ENCODE assay signal across 8 mouse cellular contexts in genomic region chr13:111809466-111810228, GRCm38 (mm10). TPM values are rescaled to one million over a fixed set of nuclear protein-coding genes. Genes with fewer than 3 reads are reported as not detected.
A peak's percentile ranks its signal among the peaks of the same experiment; 100 is the strongest.
DNase-seq lines count a peak whose midpoint lies in the region; ATAC-seq and TF ChIP-seq lines count a peak whose summit lies in the region.

No protein-coding gene starts in this region.

- peak overlapping the region; percentile 88 for H3K4me3 ChIP-seq in forebrain, postnatal 0 days (ENCODE audit: low read depth, low read length)
- H3K4me3 ChIP-seq in limb, embryonic 14.5 days (replicated peaks; ENCODE audit: low read length) = peak overlapping the region; percentile 92
- peak overlapping the region; percentile 96 for H3K4me3 ChIP-seq in midbrain, postnatal 0 days (ENCODE audit: low read depth, low read length)

- WGBS in forebrain, postnatal 0 days = 3% methylated on average over 29 of the region's 29 CpGs
- WGBS in limb, embryonic 14.5 days = 2% methylated on average over 26 of the region's 29 CpGs
- WGBS in midbrain, postnatal 0 days = under 1% methylated on average over 29 of the region's 29 CpGs

- ATAC-seq in forebrain, postnatal 0 days = peak; percentile 61
- peak; percentile 9 for ATAC-seq in inflammation-experienced regulatory T-cells, adult 6 months
- peak; percentile 17; the same call in 1 of the 2 replicates for ATAC-seq in limb, embryonic 14.5 days (ENCODE audit: low FRiP score, low read depth)
- peak; percentile 67 for ATAC-seq in midbrain, postnatal 0 days (ENCODE audit: low FRiP score)

- H3K27me3 ChIP-seq in forebrain, postnatal 0 days (ENCODE audit: insufficient read depth, low read length) = 0 out of 2 replicates have a peak, but pooled peaks cover 5% of the 10 kb centered on the region
- no peaks in the 10 kb centered on the region for H3K27me3 ChIP-seq in limb, embryonic 14.5 days (ENCODE audit: control insufficient read depth, insufficient read depth, low read length)
- H3K27me3 ChIP-seq in midbrain, postnatal 0 days (ENCODE audit: insufficient read depth, low read length) = no peaks in the 10 kb centered on the region

- H3K9me3 ChIP-seq in forebrain, postnatal 0 days (ENCODE audit: low read length) = no peaks in the 10 kb centered on the region
- H3K9me3 ChIP-seq in limb, embryonic 14.5 days (ENCODE audit: control insufficient read depth, low read length) = no peaks in the 10 kb centered on the region
- H3K9me3 ChIP-seq in midbrain, postnatal 0 days (ENCODE audit: low read length) = no peaks in the 10 kb centered on the region

- H3K27ac ChIP-seq in forebrain, postnatal 0 days (ENCODE audit: low read depth, low read length) = peak overlapping the region; percentile 93
- H3K27ac ChIP-seq in limb, embryonic 14.5 days (replicated peaks; ENCODE audit: low read depth, low read length) = peak overlapping the region; percentile 71
- H3K27ac ChIP-seq in midbrain, postnatal 0 days (ENCODE audit: low read depth, low read length) = peak overlapping the region; percentile 96

- TF ChIP-seq POLR2A in limb, embryonic 14.5 days (IDR thresholded peaks at IDR 0.05; ENCODE audit: borderline replicate concordance, extremely low read depth, insufficient read depth, insufficient read length) = no peak

- H3K4me1 ChIP-seq in forebrain, postnatal 0 days (ENCODE audit: insufficient read depth) = no peaks in the 10 kb centered on the region
- peaks cover 19% of the 10 kb centered on the region for H3K4me1 ChIP-seq in limb, embryonic 14.5 days (ENCODE audit: control insufficient read depth, insufficient read depth, low read length)
- H3K4me1 ChIP-seq in midbrain, postnatal 0 days (ENCODE audit: insufficient read depth, low read length) = peaks cover 3% of the 10 kb centered on the region; the same call in 1 of the 2 replicates

- TF ChIP-seq CTCF in forebrain, postnatal 0 days (IDR thresholded peaks at IDR 0.05; ENCODE audit: low read depth) = no peak
- no peak for TF ChIP-seq CTCF in midbrain, postnatal 0 days (IDR thresholded peaks at IDR 0.05)

- DNase-seq in spleen, postnatal 10 days (ENCODE audit: low spot score in 2 of 2) = peak; percentile 59 to 66
- DNase-seq in spleen, postnatal 14 days (ENCODE audit: low spot score in 2 of 2) = no peak
- DNase-seq in cerebellum, adult 9-10 months = peak; percentile 72
- DNase-seq in forebrain, postnatal 0 days = peak; percentile 64
- peak; percentile 35 for DNase-seq in limb, embryonic 14.5 days (ENCODE audit: low spot score)
- peak; percentile 85 for DNase-seq in midbrain, postnatal 0 days (ENCODE audit: low spot score)
- peak; percentile 63 for DNase-seq in thymus, postnatal 25 days

- H3K4me2 ChIP-seq in forebrain, postnatal 0 days (ENCODE audit: low read depth) = peak overlapping the region; percentile 84
- H3K4me2 ChIP-seq in limb, embryonic 14.5 days (replicated peaks; ENCODE audit: low read depth, low read length, severe bottlenecking) = peak overlapping the region; percentile 94
- peak overlapping the region; percentile 89 for H3K4me2 ChIP-seq in midbrain, postnatal 0 days (ENCODE audit: low read depth, low read length, poor library complexity, severe bottlenecking)

- peak overlapping the region; percentile 71 for H3K9ac ChIP-seq in forebrain, postnatal 0 days
- peak overlapping the region; percentile 90 for H3K9ac ChIP-seq in limb, embryonic 14.5 days (ENCODE audit: low read depth, low read length, severe bottlenecking)
- peak overlapping the region; percentile 87 for H3K9ac ChIP-seq in midbrain, postnatal 0 days (replicated peaks; ENCODE audit: low read length, poor library complexity, severe bottlenecking)

- no peaks in the 10 kb centered on the region for H3K36me3 ChIP-seq in forebrain, postnatal 0 days (ENCODE audit: insufficient read depth)
- H3K36me3 ChIP-seq in limb, embryonic 14.5 days (ENCODE audit: control insufficient read depth, insufficient read depth, low read length) = no peaks in the 10 kb centered on the region
- no peaks in the 10 kb centered on the region for H3K36me3 ChIP-seq in midbrain, postnatal 0 days (ENCODE audit: insufficient read depth, low read length)

RNA-seq across cellular contexts. Expression of gene Map3k1, which starts 0.9 kb away (rescaled TPM):
- 14.3 and 18.9 TPM in 2 replicates for total RNA-seq in forebrain, postnatal 0 days (2014; rRNA removed)
- polyA plus RNA-seq in forebrain, postnatal 0 days (2015; fragmentation: Nextera tagmentation; extraction: Ambion mirVana) = 4.0 and 7.0 TPM in 2 replicates
- 100 to 1,000 TPM in 2 of 3 experiments, 10 to 100 TPM in 1; 81.9 to 104 (median 103) TPM for polyA plus RNA-seq in inflammation-experienced regulatory T-cells, adult 6 months (2017; shearing (Covaris generic))
- polyA plus RNA-seq in limb, embryonic 14.5 days (2012; rRNA removed) = 11.4 and 12.5 TPM in 2 replicates
- polyA plus RNA-seq in limb, embryonic 14.5 days (2014; fragmentation: Nextera tagmentation; extraction: Ambion mirVana) = 15.5 and 15.8 TPM in 2 replicates
- total RNA-seq in midbrain, postnatal 0 days (2014; rRNA removed) = 16.3 and 19.2 TPM in 2 replicates
- 6.1 and 6.2 TPM in 2 replicates for polyA plus RNA-seq in midbrain, postnatal 0 days (2015; fragmentation: Nextera tagmentation; extraction: Ambion mirVana)

Comparison
In these comparisons a context has a peak if more than half of its experiments do, and no peak if none do; other contexts are left out.
1. DNase-seq: peak in spleen, postnatal 10 days (2 of 2), cerebellum, adult 9-10 months (single experiment), forebrain, postnatal 0 days (single experiment), limb, embryonic 14.5 days (single experiment), midbrain, postnatal 0 days (single experiment) and thymus, postnatal 25 days (single experiment); none in spleen, postnatal 14 days (0 of 2).
2. ATAC-seq: peak in every context shown above with its lines; median percentile 67 in midbrain, postnatal 0 days; 61 in forebrain, postnatal 0 days; 17 in limb, embryonic 14.5 days; 9 in inflammation-experienced regulatory T-cells, adult 6 months.
3. RNA of gene Map3k1, which starts 0.9 kb away (polyA plus RNA-seq): 81.9 to 104 TPM in inflammation-experienced regulatory T-cells, adult 6 months; 11.4 to 15.8 TPM in limb, embryonic 14.5 days, 4.0 to 7.0 TPM in forebrain, postnatal 0 days and 6.1 to 6.2 TPM in midbrain, postnatal 0 days; every median in the first group is over 4 times any median in the second.
4. Peak in every context shown above with its lines, with median percentiles within 50 percentile points of each other: H3K27ac ChIP-seq, H3K4me2 ChIP-seq, H3K4me3 ChIP-seq and H3K9ac ChIP-seq.